Mouse (Mus musculus) erythroblast, adult 5-6 weeks (primary cell): ENCODE measurements around the gene Serpinb6a. TPM values are rescaled to one million over a fixed set of nuclear protein-coding genes. Genes with fewer than 3 reads are reported as not detected.

Experiments used
- ATAC-seq: replicated peaks from 2 replicates; pipeline ENCODE4 v1.8.0; 2016; ENCODE audit warnings: moderate number of reproducible peaks, mild to moderate bottlenecking, moderate TSS enrichment, inconsistent platforms; ENCODE audit not compliant: poor library complexity, low FRiP score, severe bottlenecking
- total RNA-seq, 2 experiments: library from RNA; stranded (forward) in 1 of 2; stranded (reverse) in 1 of 2; fragments of 150-400 nt in 1 of 2; fragments of 200-764, 138-1000 nt in 1 of 2; gene quantifications; 2 replicates each; pipeline versions ENCODE4 v1.2.3 to v1.2.4; 2015 to 2017; ENCODE audit warnings: low replicate concordance in 2 of 2

The Serpinb6a gene
- total RNA-seq, 2 experiments from 2014 or later = 12.9 to 20.9 TPM

- ATAC-seq = no peak
These were observed 71.7 kb downstream of the Serpinb6a start for GRCm38 (mm10) chr13:33930912-33931311.

GRCm38 (mm10) chr13:33930281-33930680, 72.3 kb downstream of the Serpinb6a start:
- no peak for ATAC-seq

- ATAC-seq = no peak
These were observed 80.9 kb downstream of the Serpinb6a start for GRCm38 (mm10) chr13:33921699-33922098.

- ATAC-seq = no peak
These were observed 81.6 kb downstream of the Serpinb6a start for GRCm38 (mm10) chr13:33921041-33921440.

GRCm38 (mm10) chr13:33906821-33907220, 95.8 kb downstream of the Serpinb6a start:
- ATAC-seq = no peak

GRCm38 (mm10) chr13:33905176-33905954, 97.2 kb downstream of the Serpinb6a start, which contains the start of gene Serpinb6c:
Serpinb6c (minus strand) TSS chr13:33905708.
- no peak for ATAC-seq

GRCm38 (mm10) chr13:33903290-33903689, 99.3 kb downstream of the Serpinb6a start:
- no peak for ATAC-seq

- ATAC-seq = no peak
These were observed 108.4 kb downstream of the Serpinb6a start for GRCm38 (mm10) chr13:33894207-33894606.

Other genes starting within 250 kb of the Serpinb6a start
- gene Serpinb6e, start 159.4 kb downstream of the Serpinb6a start, total RNA-seq (2015; ENCODE audit: low replicate concordance) = not detected in 2 replicates
- gene Serpinb6e, start 159.4 kb downstream of the Serpinb6a start, total RNA-seq (2017; ENCODE audit: low replicate concordance) = not detected in 2 replicates
- gene Serpinb6c, start 97.1 kb downstream of the Serpinb6a start, total RNA-seq (2015; ENCODE audit: low replicate concordance) = not detected in 2 replicates
- not detected in 2 replicates for gene Serpinb6c, start 97.1 kb downstream of the Serpinb6a start, total RNA-seq (2017; ENCODE audit: low replicate concordance)
- 14.4 and 16.3 TPM in 2 replicates for gene Nqo2, start 38.1 kb downstream of the Serpinb6a start, total RNA-seq (2015; ENCODE audit: low replicate concordance)
- 8.2 and 8.6 TPM in 2 replicates for gene Nqo2, start 38.1 kb downstream of the Serpinb6a start, total RNA-seq (2017; ENCODE audit: low replicate concordance)
- gene Ripk1, start 431 bp downstream of the Serpinb6a start, total RNA-seq (2015; ENCODE audit: low replicate concordance) = 5.6 and 16.7 TPM in 2 replicates
- gene Ripk1, start 431 bp downstream of the Serpinb6a start, total RNA-seq (2017; ENCODE audit: low replicate concordance) = 7.0 and 14.8 TPM in 2 replicates
- 4.8 and 9.4 TPM in 2 replicates for gene Bphl, start 34.8 kb upstream of the Serpinb6a start, total RNA-seq (2015; ENCODE audit: low replicate concordance)
- 0.94 and 7.2 TPM in 2 replicates for gene Bphl, start 34.8 kb upstream of the Serpinb6a start, total RNA-seq (2017; ENCODE audit: low replicate concordance)
- 6.0 and 7.7 TPM in 2 replicates for gene Tubb2a, start 75.2 kb upstream of the Serpinb6a start, total RNA-seq (2015; ENCODE audit: low replicate concordance)
- gene Tubb2a, start 75.2 kb upstream of the Serpinb6a start, total RNA-seq (2017; ENCODE audit: low replicate concordance) = 8.9 and 9.5 TPM in 2 replicates
- not detected in 2 replicates for gene Tubb2b, start 127.7 kb upstream of the Serpinb6a start, total RNA-seq (2015; ENCODE audit: low replicate concordance)
- gene Tubb2b, start 127.7 kb upstream of the Serpinb6a start, total RNA-seq (2017; ENCODE audit: low replicate concordance) = not detected in 2 replicates
- 10.4 and 21.3 TPM in 2 replicates for gene Psmg4, start 160.2 kb upstream of the Serpinb6a start, total RNA-seq (2015; ENCODE audit: low replicate concordance)
- gene Psmg4, start 160.2 kb upstream of the Serpinb6a start, total RNA-seq (2017; ENCODE audit: low replicate concordance) = 14.7 and 14.8 TPM in 2 replicates